Mouse (Mus musculus) left cerebral cortex, postnatal 36 days (tissue): ENCODE results near the gene Ubox5. TPM values are rescaled to one million over a fixed set of nuclear protein-coding genes. Genes with fewer than 3 reads are reported as not detected.

Experiments
- DNase-seq, 2 experiments: peaks; one replicate each; pipeline ENCODE4 v3.0.0; 2021 to 2022; ENCODE audit warnings: low spot score in 2 of 2, mixed read lengths in 1 of 2
- intact Hi-C: fragments of 180-260 bp; cut with DNase I; formaldehyde crosslinking; loops from one replicate; pipeline ENCODE4 v1.15.1; 2025
- total RNA-seq, 2 experiments: library from RNA; stranded (reverse); gene quantifications; 2 replicates each; pipeline ENCODE4 v1.2.3; 2021

Gene Ubox5
- total RNA-seq, 2 experiments from 2014 or later = 9.7 to 11.3 TPM

- DNase-seq = peak; percentile 27 to 67
- intact Hi-C loops = no loop called here
These were observed 6.0 kb upstream of the Ubox5 start for GRCm38 (mm10) chr2:130635847-130636246.

GRCm38 (mm10) chr2:130634739-130635411 lies 5.0 kb upstream of the Ubox5 start:
- peak in 1 of 2 experiments; percentile 44 for DNase-seq
- intact Hi-C loops = no loop called here

GRCm38 (mm10) chr2:130634006-130634738 lies 4.3 kb upstream of the Ubox5 start:
- intact Hi-C loops = no loop called here
- DNase-seq = peak in 1 of 2 experiments; percentile 9

GRCm38 (mm10) chr2:130632887-130633675 lies 3.2 kb upstream of the Ubox5 start:
- intact Hi-C loops = no loop called here
- DNase-seq = no peak

GRCm38 (mm10) chr2:130632416-130632815 lies 2.6 kb upstream of the Ubox5 start:
- peak in 1 of 2 experiments; percentile 36 for DNase-seq
- intact Hi-C loops = no loop called here

- intact Hi-C loops = no loop called here
These were observed 579 bp downstream of the Ubox5 start for GRCm38 (mm10) chr2:130629080-130629838.

GRCm38 (mm10) chr2:130628424-130628823 lies 1.4 kb downstream of the Ubox5 start:
- DNase-seq = no peak
- intact Hi-C loops = no loop called here

More at GRCm38 (mm10) chr2:130629080-130629838, 579 bp downstream of the Ubox5 start:
- DNase-seq = peak in 1 of 2 experiments; percentile 26

GRCm38 (mm10) chr2:130618972-130619371 lies 10.9 kb downstream of the Ubox5 start:
- no peak for DNase-seq
- intact Hi-C loops = no loop called here

GRCm38 (mm10) chr2:130613091-130613490 lies 16.7 kb downstream of the Ubox5 start:
- intact Hi-C loops = no loop called here
- no peak for DNase-seq

GRCm38 (mm10) chr2:130602195-130602594 lies 27.6 kb downstream of the Ubox5 start:
- intact Hi-C loops = no loop called here
- no peak for DNase-seq

GRCm38 (mm10) chr2:130598399-130598798 lies 31.4 kb downstream of the Ubox5 start:
- no peak for DNase-seq
- intact Hi-C loops = no loop called here

GRCm38 (mm10) chr2:130597601-130598010 lies 32.2 kb downstream of the Ubox5 start:
- intact Hi-C loops = no loop called here
- DNase-seq = peak in 1 of 2 experiments; percentile 29

GRCm38 (mm10) chr2:130595596-130595995 lies 34.2 kb downstream of the Ubox5 start:
- intact Hi-C loops = no loop called here

GRCm38 (mm10) chr2:130591016-130591415 lies 38.8 kb downstream of the Ubox5 start:
- DNase-seq = no peak
- intact Hi-C loops = no loop called here

More at GRCm38 (mm10) chr2:130595596-130595995, 34.2 kb downstream of the Ubox5 start:
- no peak for DNase-seq

- intact Hi-C loops = no loop called here
- no peak for DNase-seq
These were observed 40.1 kb downstream of the Ubox5 start for GRCm38 (mm10) chr2:130589761-130590160.

GRCm38 (mm10) chr2:130589157-130589556 lies 40.7 kb downstream of the Ubox5 start:
- DNase-seq = no peak
- intact Hi-C loops = no loop called here

GRCm38 (mm10) chr2:130588373-130588772 lies 41.5 kb downstream of the Ubox5 start:
- intact Hi-C loops = no loop called here
- DNase-seq = no peak

GRCm38 (mm10) chr2:130586016-130586415 lies 43.8 kb downstream of the Ubox5 start:
- intact Hi-C loops = no loop called here
- DNase-seq = peak; percentile 63 to 69

- no peak for DNase-seq
- intact Hi-C loops = no loop called here
These were observed 45.8 kb downstream of the Ubox5 start for GRCm38 (mm10) chr2:130583902-130584560.
